Mouse (Mus musculus) small intestine, adult 2 months (tissue): Measurements from ENCODE around the gene Tnrc18.

Experiments
- CTCF ChIP-seq: fragments of 200-500 bp; IDR thresholded peaks from 2 replicates; pipeline ENCODE4 v1.5.1; 2012; ENCODE audit warnings: low read depth, mild to moderate bottlenecking, control low read depth, inconsistent platforms, low read length, moderate library complexity, mixed read lengths; ENCODE audit not compliant: insufficient replicate concordance, insufficient read length; ENCODE audit errors: extremely low read depth
- POLR2A ChIP-seq: fragments of 200-500 bp; IDR thresholded peaks from 2 replicates; pipeline ENCODE4 v1.6.1; 2012; ENCODE audit warnings: low read depth, mild to moderate bottlenecking, control low read depth, inconsistent platforms, low read length, moderate library complexity

DNA sequence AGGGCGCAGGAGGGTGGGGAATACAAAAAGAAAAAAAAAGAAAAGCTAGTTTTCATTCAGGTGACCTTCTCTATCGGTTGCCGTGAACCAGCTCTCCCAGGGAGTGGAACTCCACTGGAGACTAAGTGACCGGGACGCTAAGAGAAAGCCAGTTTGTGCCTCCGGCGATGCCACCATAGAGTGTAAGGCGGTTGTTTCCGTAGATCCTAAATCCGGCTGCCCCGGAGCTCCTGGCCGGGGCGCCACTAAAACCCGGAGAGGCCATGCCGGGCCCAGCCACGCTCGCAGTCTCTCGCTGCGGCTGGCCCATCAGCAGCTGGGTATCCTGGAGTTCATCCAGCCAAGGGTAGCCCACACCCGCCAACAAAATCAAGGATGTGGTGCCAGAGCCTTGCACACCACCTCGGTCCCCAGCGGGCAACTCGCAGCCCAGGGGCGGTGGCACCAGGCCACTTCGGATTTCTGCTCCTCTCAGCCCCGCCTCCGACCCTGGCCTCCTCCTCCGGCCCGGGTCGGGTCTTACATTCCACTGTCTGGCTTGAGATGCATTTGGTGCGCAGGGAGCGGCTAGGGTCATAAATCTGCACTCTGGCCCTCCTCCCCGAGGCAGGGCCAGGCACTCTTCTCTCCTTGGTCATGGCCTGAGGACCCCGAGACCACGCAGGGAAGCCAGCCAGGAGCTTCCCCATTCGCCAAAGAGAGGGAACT lies 4.0 kb upstream of the Tnrc18 start:
- TF ChIP-seq POLR2A, result peak; percentile 97
- no peak for TF ChIP-seq CTCF
